Mouse (Mus musculus) neural tube, embryonic 15.5 days (tissue): ENCODE measurements around the gene Sec22b. TPM values are rescaled to one million over a fixed set of nuclear protein-coding genes. Genes with fewer than 3 reads are reported as not detected.

Experiments used
- ATAC-seq: fragments of 200-750 bp; cut with Nextera tagmentation; 2 replicates; pipeline ENCODE4 v1.8.0; 2017; ENCODE audit warnings: mild to moderate bottlenecking, moderate TSS enrichment, moderate library complexity; ENCODE audit not compliant: low FRiP score
- H3K27ac ChIP-seq: fragments of 300-500 bp; sonication (generic); replicated peaks from 2 replicates; pipeline ENCODE4 v1.5.1; 2015; ENCODE audit warnings: mild to moderate bottlenecking, inconsistent platforms
- H3K27me3 ChIP-seq: fragments of 300-500 bp; sonication (generic); replicated peaks from 2 replicates; pipeline ENCODE4 v1.6.1; 2015; ENCODE audit warnings: inconsistent platforms
- H3K36me3 ChIP-seq: fragments of 300-500 bp; sonication (generic); 2 replicates; pipeline ENCODE4 v1.6.1; 2015; ENCODE audit warnings: inconsistent platforms
- H3K4me1 ChIP-seq: fragments of 300-500 bp; sonication (generic); 2 replicates; pipeline ENCODE4 v1.6.1; 2015; ENCODE audit warnings: inconsistent platforms
- H3K4me2 ChIP-seq: fragments of 300-500 bp; sonication (generic); 2 replicates; pipeline ENCODE4 v1.6.1; 2015; ENCODE audit warnings: inconsistent platforms, mild to moderate bottlenecking, moderate library complexity
- H3K4me3 ChIP-seq: fragments of 300-500 bp; sonication (generic); replicated peaks from 2 replicates; pipeline ENCODE4 v1.5.1; 2015; ENCODE audit warnings: mild to moderate bottlenecking, inconsistent platforms
- H3K9ac ChIP-seq: fragments of 300-500 bp; sonication (generic); replicated peaks from 2 replicates; pipeline ENCODE4 v1.6.1; 2015; ENCODE audit warnings: mild to moderate bottlenecking, inconsistent platforms
- H3K9me3 ChIP-seq: fragments of 300-500 bp; sonication (generic); replicated peaks from 2 replicates; pipeline ENCODE4 v1.6.1; 2016; ENCODE audit warnings: inconsistent platforms
- WGBS: fragments of 180-500 bp; shearing (Covaris S2); methylation state at CpG from one replicate; pipeline ENCODE4 v1.1.7; 2015; ENCODE audit warnings: mixed read lengths; 5-methylcytosine and 5-hydroxymethylcytosine counted together
- polyA plus RNA-seq: library from polyadenylated mRNA; unstranded; fragments of >200 nt; fragmentation: Nextera tagmentation; extraction: Ambion mirVana; gene quantifications from 2 replicates; pipeline ENCODE4 v1.2.1, GENCODE M21; 2015

The Sec22b gene
- polyA plus RNA-seq, 1 experiment from 2014 or later: 93.9 TPM

DNA sequence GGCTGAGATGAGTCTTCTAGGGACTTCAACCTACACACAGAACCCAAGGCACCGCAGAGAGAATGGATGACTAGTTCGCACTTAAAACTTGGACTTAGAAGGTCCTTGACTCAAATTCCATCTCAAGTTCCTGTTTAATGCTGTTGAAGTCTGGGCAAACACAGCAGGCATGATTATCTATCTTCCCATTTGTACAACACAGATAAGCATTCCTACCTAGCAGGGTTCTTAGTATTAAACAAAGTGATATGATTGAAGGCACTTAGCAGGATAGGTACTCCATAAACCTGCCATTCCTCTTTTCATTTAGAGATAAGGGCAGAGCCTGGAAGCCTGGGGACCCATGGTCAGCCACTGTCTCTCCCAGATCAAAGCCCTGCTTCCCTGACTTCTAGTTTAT is 67.2 kb downstream of the Sec22b start:
- H3K4me1 ChIP-seq: peaks cover 9% of the 10 kb centered on the region; the same call in 1 of the 2 replicates
- no peak for ATAC-seq
- no peaks in the 10 kb centered on the region for H3K36me3 ChIP-seq
- no peak overlapping the region for H3K27ac ChIP-seq
- H3K9me3 ChIP-seq: no peaks in the 10 kb centered on the region
- H3K4me3 ChIP-seq: no peak overlapping the region
- H3K4me2 ChIP-seq: no peak overlapping the region
- H3K9ac ChIP-seq: no peak overlapping the region
- whole genome bisulfite sequencing: 94% methylated on average over 2 of the region's 2 CpGs
- H3K27me3 ChIP-seq: no peaks in the 10 kb centered on the region

DNA sequence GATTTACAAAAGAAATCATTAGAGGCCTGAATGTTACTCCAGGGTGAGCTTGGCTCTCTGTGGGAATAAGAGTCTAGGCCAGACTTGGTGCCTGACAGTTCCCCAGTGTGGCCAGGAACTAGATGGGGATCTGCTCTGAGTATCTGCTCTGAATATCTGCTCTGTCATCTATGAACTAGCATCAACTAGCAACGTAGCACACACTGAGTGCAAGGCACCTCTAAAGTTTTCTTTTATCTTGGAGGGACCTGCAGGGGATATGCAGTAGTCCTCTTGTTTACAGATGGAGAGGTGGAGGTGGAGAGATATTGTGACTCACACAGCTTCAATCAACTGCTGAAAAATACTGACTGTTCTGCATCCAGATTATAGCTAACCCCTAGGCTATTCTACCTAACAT is 68.0 kb downstream of the Sec22b start:
- H3K27me3 ChIP-seq: no peaks in the 10 kb centered on the region
- H3K27ac ChIP-seq: no peak overlapping the region
- H3K9ac ChIP-seq: no peak overlapping the region
- ATAC-seq: no peak
- no peaks in the 10 kb centered on the region for H3K9me3 ChIP-seq
- H3K4me1 ChIP-seq: peaks cover 9% of the 10 kb centered on the region; the same call in 1 of the 2 replicates
- H3K36me3 ChIP-seq: no peaks in the 10 kb centered on the region
- no peak overlapping the region for H3K4me2 ChIP-seq
- no peak overlapping the region for H3K4me3 ChIP-seq
- WGBS: 85% methylated on average over 1 of the region's 1 CpGs

DNA sequence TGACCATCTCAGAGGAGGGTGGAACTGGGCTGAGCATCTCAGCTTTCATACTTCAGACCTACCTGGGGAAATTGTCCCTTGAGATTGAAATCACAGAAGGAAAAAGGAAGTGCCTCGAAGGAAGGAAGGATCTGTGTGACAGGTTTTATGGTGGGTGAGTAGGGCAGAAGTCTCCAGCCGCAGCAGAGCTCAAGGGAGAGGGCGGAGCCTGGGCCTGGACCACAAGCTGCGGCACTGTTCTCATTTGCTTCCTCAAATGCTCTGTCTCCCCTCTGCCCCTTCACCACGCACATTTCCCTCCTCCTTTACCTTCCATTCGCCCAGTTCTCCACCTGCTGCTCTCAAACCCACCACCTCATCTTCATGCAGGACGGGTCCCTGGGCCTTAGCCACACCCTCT is 70.1 kb downstream of the Sec22b start:
- H3K27ac ChIP-seq: no peak overlapping the region
- H3K27me3 ChIP-seq: no peaks in the 10 kb centered on the region
- H3K36me3 ChIP-seq: no peaks in the 10 kb centered on the region
- no peaks in the 10 kb centered on the region for H3K9me3 ChIP-seq
- H3K4me2 ChIP-seq: no peak overlapping the region
- peaks cover 9% of the 10 kb centered on the region; the same call in 1 of the 2 replicates for H3K4me1 ChIP-seq
- no peak overlapping the region for H3K9ac ChIP-seq
- ATAC-seq: 0 out of 2 replicates have a peak, but pooled peaks have one; percentile 5
- WGBS: 12% methylated on average over 7 of the region's 7 CpGs
- H3K4me3 ChIP-seq: no peak overlapping the region

DNA sequence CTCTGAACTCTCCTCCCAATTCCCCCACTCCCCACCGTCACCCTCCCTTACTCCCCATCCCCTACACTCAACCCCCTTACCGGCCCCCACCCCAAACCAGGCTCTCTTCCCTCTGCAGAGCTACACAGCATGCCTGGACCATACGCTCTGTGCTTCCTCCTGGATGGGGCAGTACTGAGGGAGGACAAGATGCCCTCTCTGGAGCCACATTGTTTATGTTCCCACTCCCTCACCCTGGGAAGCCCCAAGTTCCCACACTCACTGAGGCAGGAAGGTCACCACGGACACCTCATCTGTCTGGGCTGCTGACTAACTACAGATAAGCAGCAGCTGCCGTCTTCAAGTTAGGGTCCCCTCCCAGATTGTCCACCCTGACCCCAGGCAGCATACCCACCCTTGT is 71.2 kb downstream of the Sec22b start:
- Histone ChIP-seq H3K36me3 (no peaks in the 10 kb centered on the region), H3K4me1 (peaks cover 9% of the 10 kb centered on the region; the same call in 1 of the 2 replicates), H3K4me2 (no peak overlapping the region), H3K27ac (no peak overlapping the region), H3K27me3 (no peaks in the 10 kb centered on the region), H3K9me3 (no peaks in the 10 kb centered on the region), H3K9ac (no peak overlapping the region), H3K4me3 (no peak overlapping the region)
- ATAC-seq: no peak
- 63% methylated on average over 5 of the region's 5 CpGs for WGBS

DNA sequence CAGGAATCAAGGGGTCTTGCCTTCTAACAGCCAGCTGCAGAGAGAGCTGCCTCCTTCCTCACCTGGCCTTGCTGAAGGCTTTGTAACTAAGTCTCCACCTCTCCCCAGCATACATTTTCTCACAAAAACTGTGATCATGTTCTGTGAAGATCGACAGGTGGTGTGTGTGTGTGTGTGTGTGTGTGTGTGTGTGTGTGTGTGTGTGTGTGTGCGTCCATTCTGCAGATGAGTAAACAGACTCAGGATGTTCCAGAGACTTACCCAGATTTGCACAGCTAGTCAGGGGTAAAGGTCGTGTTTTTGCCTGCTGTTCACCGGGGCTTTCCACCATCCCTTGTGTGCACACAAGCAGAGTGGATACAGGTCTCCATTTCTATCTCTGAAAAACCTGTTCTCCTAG is 71.7 kb downstream of the Sec22b start:
- Histone ChIP-seq H3K4me3 (no peak overlapping the region), H3K4me1 (peaks cover 9% of the 10 kb centered on the region; the same call in 1 of the 2 replicates), H3K27me3 (no peaks in the 10 kb centered on the region), H3K36me3 (no peaks in the 10 kb centered on the region), H3K9ac (no peak overlapping the region), H3K4me2 (no peak overlapping the region), H3K9me3 (no peaks in the 10 kb centered on the region), H3K27ac (no peak overlapping the region)
- whole genome bisulfite sequencing: 86% methylated on average over 4 of the region's 4 CpGs
- no peak for ATAC-seq

Other genes starting within 250 kb of the Sec22b start
- 13.4 and 15.4 TPM in 2 replicates for gene Prkab2, start 243.0 kb upstream of the Sec22b start, polyA plus RNA-seq
- not detected in 2 replicates for gene Gm17651, start 226.5 kb upstream of the Sec22b start, polyA plus RNA-seq
- 55.2 and 62.6 TPM in 2 replicates for gene Pde4dip, start 12.5 kb upstream of the Sec22b start, polyA plus RNA-seq
- 9.0 and 11.3 TPM in 2 replicates for gene Notch2, start 112.3 kb downstream of the Sec22b start, polyA plus RNA-seq